Comparison of ENCODE assay signal across 28 mouse cellular contexts in the genomic region with DNA sequence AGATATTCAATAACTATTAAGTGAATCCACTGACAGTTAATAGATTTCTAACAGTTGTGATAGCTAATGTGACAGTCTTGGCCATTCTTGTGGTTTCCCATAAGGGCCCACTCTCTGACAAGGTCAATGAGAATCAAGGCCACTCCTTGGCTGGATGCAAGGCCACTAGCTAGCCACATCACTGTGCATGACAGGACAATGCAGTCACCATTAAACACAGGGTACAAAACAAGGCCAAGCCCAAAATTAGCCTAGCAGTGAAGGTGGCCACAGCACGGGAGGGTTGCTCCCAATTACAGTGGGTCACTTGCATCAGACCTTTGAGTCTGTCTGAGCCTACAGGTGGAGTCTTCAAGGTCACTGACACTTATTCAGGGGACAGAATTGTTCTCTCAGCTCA.
A peak's percentile ranks its signal among the peaks of the same experiment; 100 is the strongest.
DNase-seq lines count a peak whose midpoint lies in the region; ATAC-seq and TF ChIP-seq lines count a peak whose summit lies in the region.
"Had no signal": no experiment of that assay in that cellular context is flagged by ENCODE, and none has a peak within 500 bp of the region (broad histone marks: within the 10 kb centered on the region; RNA-seq: fewer than 3 reads in every experiment).

No protein-coding gene starts in this region.

- no peak overlapping the region for H3K4me2 ChIP-seq in midbrain, embryonic 11.5 days
- no peak overlapping the region for H3K4me2 ChIP-seq in midbrain, embryonic 16.5 days (ENCODE audit: low read length)
- H3K4me2 ChIP-seq in forebrain, postnatal 0 days (ENCODE audit: low read depth) = no peak overlapping the region
- H3K4me2 ChIP-seq: embryonic facial prominence, embryonic 13.5 days; embryonic facial prominence, embryonic 15.5 days; forebrain, embryonic 12.5 days had no signal

- H3K27me3 ChIP-seq in midbrain, embryonic 11.5 days (ENCODE audit: control insufficient read depth, insufficient read depth, low read length) = no peaks in the 10 kb centered on the region
- no peaks in the 10 kb centered on the region for H3K27me3 ChIP-seq in midbrain, embryonic 16.5 days (ENCODE audit: control insufficient read depth, insufficient read depth, low read depth, low read length)
- H3K27me3 ChIP-seq in forebrain, postnatal 0 days (ENCODE audit: insufficient read depth, low read length) = no peaks in the 10 kb centered on the region
- H3K27me3 ChIP-seq: CH12.LX; embryonic facial prominence, embryonic 13.5 days; embryonic facial prominence, embryonic 15.5 days; forebrain, embryonic 12.5 days; Patski had no signal

- no peak overlapping the region for H3K27ac ChIP-seq in midbrain, embryonic 11.5 days (ENCODE audit: low read depth, low read length)
- no peak overlapping the region for H3K27ac ChIP-seq in midbrain, embryonic 16.5 days (ENCODE audit: low read length)
- H3K27ac ChIP-seq in forebrain, postnatal 0 days (ENCODE audit: low read depth, low read length) = no peak overlapping the region
- H3K27ac ChIP-seq: embryonic facial prominence, embryonic 13.5 days; embryonic facial prominence, embryonic 15.5 days; forebrain, embryonic 10.5 days; forebrain, embryonic 12.5 days had no signal

- H3K4me3 ChIP-seq in midbrain, embryonic 11.5 days (ENCODE audit: low read depth, low read length) = no peak overlapping the region
- no peak overlapping the region for H3K4me3 ChIP-seq in midbrain, embryonic 16.5 days (ENCODE audit: low read depth, low read length)
- no peak overlapping the region for H3K4me3 ChIP-seq in forebrain, postnatal 0 days (ENCODE audit: low read depth, low read length)
- H3K4me3 ChIP-seq: embryonic facial prominence, embryonic 13.5 days; embryonic facial prominence, embryonic 15.5 days; erythroblast, embryonic 14.5 days; forebrain, embryonic 10.5 days; forebrain, embryonic 12.5 days had no signal

- peak; percentile 57 for DNase-seq in midbrain, embryonic 11.5 days (ENCODE audit: low spot score, missing footprints)
- DNase-seq in adrenal gland, adult 8-10 months = peak; percentile 85
- DNase-seq in adrenal gland, postnatal 14 days = peak; percentile 61
- peak; percentile 71 to 78 for DNase-seq in adrenal gland, postnatal 36 days
- DNase-seq in forebrain, postnatal 0 days = no peak
- no peak for DNase-seq in spleen, adult 18-20 months
- DNase-seq in kidney, adult 18-20 months = no peak
- DNase-seq: B cell, adult 2 months; cerebellum, adult 11 months; cerebellum, adult 18-20 months; cerebellum, adult 8-10 months; cerebellum, adult 9-11 months; cerebellum, postnatal 14 days; cerebellum, postnatal 36 days; embryo, embryonic 11 days had no signal

- TF ChIP-seq CTCF in forebrain, postnatal 0 days (IDR thresholded peaks at IDR 0.05; ENCODE audit: low read depth) = no peak

- H3K36me3 ChIP-seq in midbrain, embryonic 11.5 days (ENCODE audit: control insufficient read depth, insufficient read depth, low read length) = no peaks in the 10 kb centered on the region
- H3K36me3 ChIP-seq in midbrain, embryonic 16.5 days (ENCODE audit: control insufficient read depth, insufficient read depth, low read length) = no peaks in the 10 kb centered on the region
- H3K36me3 ChIP-seq in forebrain, postnatal 0 days (ENCODE audit: insufficient read depth) = no peaks in the 10 kb centered on the region
- H3K36me3 ChIP-seq: embryonic facial prominence, embryonic 13.5 days; embryonic facial prominence, embryonic 15.5 days; forebrain, embryonic 10.5 days; forebrain, embryonic 12.5 days; G1E had no signal

- H3K9ac ChIP-seq in midbrain, embryonic 11.5 days (ENCODE audit: low read length) = no peak overlapping the region
- H3K9ac ChIP-seq in midbrain, embryonic 16.5 days (ENCODE audit: low read depth, low read length) = no peak overlapping the region
- no peak overlapping the region for H3K9ac ChIP-seq in forebrain, postnatal 0 days
- H3K9ac ChIP-seq: embryonic facial prominence, embryonic 13.5 days; embryonic facial prominence, embryonic 15.5 days; forebrain, embryonic 12.5 days had no signal

- H3K9me3 ChIP-seq in midbrain, embryonic 11.5 days (ENCODE audit: control insufficient read depth, low read length) = no peaks in the 10 kb centered on the region
- no peaks in the 10 kb centered on the region for H3K9me3 ChIP-seq in midbrain, embryonic 16.5 days (replicated peaks; ENCODE audit: control insufficient read depth, low read length, poor library complexity, severe bottlenecking)
- H3K9me3 ChIP-seq in forebrain, postnatal 0 days (ENCODE audit: low read length) = no peaks in the 10 kb centered on the region
- H3K9me3 ChIP-seq: embryonic facial prominence, embryonic 13.5 days; embryonic facial prominence, embryonic 15.5 days; forebrain, embryonic 10.5 days; forebrain, embryonic 12.5 days; G1E had no signal

- 61% methylated on average over 1 of the region's 1 CpGs for WGBS in midbrain, embryonic 11.5 days
- WGBS in midbrain, embryonic 16.5 days = 65% methylated on average over 1 of the region's 1 CpGs
- 59% methylated on average over 1 of the region's 1 CpGs for WGBS in forebrain, postnatal 0 days

- no peak for ATAC-seq in midbrain, embryonic 11.5 days (ENCODE audit: low FRiP score)
- no peak for ATAC-seq in midbrain, embryonic 16.5 days
- ATAC-seq in forebrain, postnatal 0 days = no peak
- ATAC-seq: activated CD4-positive, CD25-positive, alpha-beta regulatory T cell, adult 4 months; CD4-positive, CD25-positive, alpha-beta regulatory T cell, adult 4 months; forebrain, embryonic 14.5 days; forebrain, embryonic 16.5 days; Patski had no signal

- no peaks in the 10 kb centered on the region for H3K4me1 ChIP-seq in midbrain, embryonic 11.5 days (ENCODE audit: control insufficient read depth, insufficient read depth, low read length)
- no peaks in the 10 kb centered on the region for H3K4me1 ChIP-seq in midbrain, embryonic 16.5 days (ENCODE audit: control insufficient read depth, insufficient read depth, low read length)
- H3K4me1 ChIP-seq in forebrain, postnatal 0 days (ENCODE audit: insufficient read depth) = no peaks in the 10 kb centered on the region
- H3K4me1 ChIP-seq: embryonic facial prominence, embryonic 13.5 days; embryonic facial prominence, embryonic 15.5 days; forebrain, embryonic 12.5 days had no signal

Comparison
In these comparisons a context has a peak if more than half of its experiments do, and no peak if none do; other contexts are left out.
1. DNase-seq: peak in midbrain, embryonic 11.5 days (single experiment), adrenal gland, adult 8-10 months (single experiment), adrenal gland, postnatal 14 days (single experiment) and adrenal gland, postnatal 36 days (2 of 2); none in forebrain, postnatal 0 days (single experiment), spleen, adult 18-20 months (0 of 2) and kidney, adult 18-20 months (single experiment).